Mouse (Mus musculus): ENCODE data around the gene Nkpd1.
"Not testable (repeated sequence)": the region's sequence is repeated elsewhere in the genome, so short reads cannot be mapped to it uniquely, and the experiment has no call there.

The Nkpd1 gene

GRCm38 (mm10) chr7:19506969-19507611, 10.5 kb upstream of the Nkpd1 start:
- peak; percentile 79 for DNase-seq

- peak; percentile 40 for DNase-seq
Measured at GRCm38 (mm10) chr7:19507612-19507981, 10.0 kb upstream of the Nkpd1 start.

- DNase-seq: peak; percentile 93
Measured at GRCm38 (mm10) chr7:19508150-19508923, 9.3 kb upstream of the Nkpd1 start, which contains the start of the genes Bloc1s3 and Trappc6a. Gene Bloc1s3, minus strand, starts transcription at chr7:19508367. Gene Trappc6a, plus strand, starts transcription at chr7:19508395.

GRCm38 (mm10) chr7:19508924-19509568, 8.6 kb upstream of the Nkpd1 start:
- no peak for DNase-seq

GRCm38 (mm10) chr7:19509786-19510185, 7.9 kb upstream of the Nkpd1 start:
- no peak for DNase-seq

GRCm38 (mm10) chr7:19511934-19512333, 5.7 kb upstream of the Nkpd1 start:
- DNase-seq: not testable (repeated sequence)

GRCm38 (mm10) chr7:19512353-19512752, 5.3 kb upstream of the Nkpd1 start:
- no peak for DNase-seq

GRCm38 (mm10) chr7:19520032-19520431, 2.4 kb downstream of the Nkpd1 start:
- DNase-seq: peak; percentile 26

- peak; percentile 41 for DNase-seq
Measured at GRCm38 (mm10) chr7:19523017-19523756, 5.5 kb downstream of the Nkpd1 start.

GRCm38 (mm10) chr7:19523757-19524419, 6.2 kb downstream of the Nkpd1 start:
- peak; percentile 88 for DNase-seq

- DNase-seq: no peak
Measured at GRCm38 (mm10) chr7:19524420-19525104, 6.9 kb downstream of the Nkpd1 start.

GRCm38 (mm10) chr7:19525105-19525481, 7.5 kb downstream of the Nkpd1 start:
- peak; percentile 29 for DNase-seq

GRCm38 (mm10) chr7:19531077-19531476, 13.4 kb downstream of the Nkpd1 start:
- DNase-seq: no peak

- no peak for DNase-seq
Measured at GRCm38 (mm10) chr7:19532240-19532639, 14.6 kb downstream of the Nkpd1 start.

- no peak for DNase-seq
Measured at GRCm38 (mm10) chr7:19534676-19535075, 17.0 kb downstream of the Nkpd1 start.

- no peak for DNase-seq
Measured at GRCm38 (mm10) chr7:19540771-19541566, 23.3 kb downstream of the Nkpd1 start.

- DNase-seq: no peak
Measured at GRCm38 (mm10) chr7:19541681-19542154, 24.1 kb downstream of the Nkpd1 start.

- peak; percentile 25 for DNase-seq
Measured at GRCm38 (mm10) chr7:19542155-19542691, 24.6 kb downstream of the Nkpd1 start.

- peak; percentile 81 for DNase-seq
Measured at GRCm38 (mm10) chr7:19543584-19543983, 25.9 kb downstream of the Nkpd1 start.

GRCm38 (mm10) chr7:19546007-19546406, 28.4 kb downstream of the Nkpd1 start:
- DNase-seq: no peak

Measured in thymus, postnatal 4 days (tissue).